Mouse (Mus musculus) ES-E14 (cell line): ENCODE data around the gene Col17a1.

Source experiments
- CHD2 ChIP-seq: IDR thresholded peaks from 2 replicates; pipeline ENCODE4 v1.6.1; 2014; ENCODE audit warnings: mild to moderate bottlenecking, low read depth, low read length, inconsistent platforms
- HCFC1 ChIP-seq: IDR thresholded peaks from 2 replicates; pipeline ENCODE4 v1.6.1; 2012; ENCODE audit warnings: low read length, inconsistent platforms, borderline replicate concordance; ENCODE audit not compliant: insufficient read depth
- MAFK ChIP-seq: IDR thresholded peaks from 2 replicates; pipeline ENCODE4 v1.6.1; 2014; ENCODE audit warnings: mild to moderate bottlenecking, low read depth, low read length, inconsistent platforms; ENCODE audit not compliant: insufficient read depth
- ZC3H11A ChIP-seq: IDR thresholded peaks from 2 replicates; pipeline ENCODE4 v1.6.1; 2012; ENCODE audit warnings: low read depth, mild to moderate bottlenecking, inconsistent platforms, low read length, borderline replicate concordance
- ZNF384 ChIP-seq: IDR thresholded peaks from 2 replicates; pipeline ENCODE4 v1.6.1; 2012; ENCODE audit warnings: low read depth, low read length, inconsistent platforms

DNA sequence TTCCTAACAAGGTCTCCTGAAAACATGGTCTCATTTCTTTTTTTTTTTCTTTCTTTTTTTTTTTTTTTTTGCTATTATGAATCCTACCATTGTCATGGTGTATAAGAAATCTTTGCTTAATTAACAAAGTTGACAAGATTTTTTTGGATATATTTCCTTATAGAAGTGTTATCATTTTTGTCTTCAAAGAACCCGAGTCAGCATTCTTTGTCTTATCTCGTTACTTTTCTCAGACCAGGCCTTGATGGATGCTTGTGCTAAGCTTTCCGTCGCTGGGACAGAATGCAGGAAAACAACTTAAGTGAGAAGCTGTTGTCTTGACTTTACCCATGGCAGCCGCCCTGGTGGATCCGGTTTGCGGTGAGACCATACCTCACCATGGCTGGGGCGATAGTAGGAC, 8.6 kb upstream of the Col17a1 start:
- TF ChIP-seq ZNF384, result no peak
- TF ChIP-seq HCFC1, result no peak
- no peak for TF ChIP-seq ZC3H11A
- TF ChIP-seq MAFK, result peak; percentile 74
- TF ChIP-seq CHD2, result no peak
